Mouse (Mus musculus): ENCODE measurements around the gene Aamp. TPM values are rescaled to one million over a fixed set of nuclear protein-coding genes. Genes with fewer than 3 reads are reported as not detected.

The Aamp gene
- polyA plus RNA-seq, 1 experiment from 2014 or later = 97.5 TPM

DNA sequence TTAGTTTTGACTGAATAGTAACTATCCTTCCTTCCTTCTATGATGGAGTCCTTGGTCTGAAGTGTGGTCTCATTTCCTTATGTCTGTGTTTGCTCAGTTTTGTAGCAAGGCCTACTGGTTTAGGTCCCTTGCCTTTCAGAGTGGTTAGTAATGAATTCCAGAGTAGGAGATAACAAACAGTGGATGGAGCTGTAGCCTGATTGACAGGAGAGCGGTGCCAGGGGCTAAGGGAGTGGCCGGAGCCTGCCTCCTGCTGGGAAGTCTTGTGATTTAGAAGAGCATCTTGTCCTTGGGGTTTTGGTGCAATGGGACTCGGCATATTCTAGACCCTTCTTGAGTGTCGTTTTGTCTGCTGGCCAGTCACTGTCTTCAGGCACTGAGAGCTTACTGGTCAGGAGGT lies 27.8 kb downstream of the Aamp start:
- 82% methylated on average over 4 of the region's 4 CpGs for WGBS (ENCODE audit: insufficient replicate concordance)
- H3K36me3 ChIP-seq (ENCODE audit: control insufficient read depth, insufficient read depth) = peaks cover 48% of the 10 kb centered on the region

DNA sequence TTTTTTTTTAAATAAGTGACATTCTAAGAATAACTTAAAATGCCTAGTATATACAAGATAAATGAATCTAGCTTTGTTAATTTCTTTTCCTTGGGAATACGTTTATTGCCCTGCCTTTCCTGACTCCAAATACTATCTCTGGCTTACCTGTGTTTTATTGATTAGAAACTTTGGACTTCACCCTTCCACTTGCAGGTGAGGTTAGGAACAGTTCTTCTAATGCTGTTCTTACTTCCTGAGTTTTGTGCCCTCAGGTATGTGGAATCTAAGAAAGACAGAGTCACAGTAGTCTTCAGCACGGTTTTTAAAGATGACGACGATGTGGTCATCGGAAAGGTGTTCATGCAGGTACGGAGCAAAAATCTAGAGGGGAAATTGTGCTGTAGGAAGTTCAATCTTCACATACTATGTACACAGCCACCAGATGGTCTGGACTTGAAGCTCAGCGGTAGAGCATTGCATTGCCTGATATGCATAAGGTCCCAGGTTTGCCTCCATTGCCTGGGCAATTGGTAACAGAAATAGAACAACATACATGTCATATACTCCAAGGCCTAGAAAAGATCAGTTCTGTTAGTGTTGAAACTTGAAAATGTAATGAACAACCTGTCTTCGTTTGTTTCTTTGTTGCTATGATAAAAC lies 28.7 kb downstream of the Aamp start:
- 88% methylated on average over 8 of the region's 8 CpGs for WGBS (ENCODE audit: insufficient replicate concordance)

More for the DNA sequence above, 27.8 kb downstream of the Aamp start:
- Histone ChIP-seq H3K9me3 (replicated peaks; ENCODE audit: control insufficient read depth, low read length) (no peaks in the 10 kb centered on the region), H3K4me2 (ENCODE audit: low read depth, low read length) (no peak overlapping the region), H3K9ac (ENCODE audit: low read depth, low read length) (no peak overlapping the region), H3K27ac (ENCODE audit: low read length) (no peak overlapping the region), H3K27me3 (ENCODE audit: control insufficient read depth, insufficient read depth, low read depth, low read length) (no peaks in the 10 kb centered on the region), H3K4me3 (ENCODE audit: low read depth, low read length) (no peak overlapping the region), H3K4me1 (ENCODE audit: control insufficient read depth, low read depth, low read length) (no peaks in the 10 kb centered on the region)
- ATAC-seq (ENCODE audit: low read depth) = no peak

DNA sequence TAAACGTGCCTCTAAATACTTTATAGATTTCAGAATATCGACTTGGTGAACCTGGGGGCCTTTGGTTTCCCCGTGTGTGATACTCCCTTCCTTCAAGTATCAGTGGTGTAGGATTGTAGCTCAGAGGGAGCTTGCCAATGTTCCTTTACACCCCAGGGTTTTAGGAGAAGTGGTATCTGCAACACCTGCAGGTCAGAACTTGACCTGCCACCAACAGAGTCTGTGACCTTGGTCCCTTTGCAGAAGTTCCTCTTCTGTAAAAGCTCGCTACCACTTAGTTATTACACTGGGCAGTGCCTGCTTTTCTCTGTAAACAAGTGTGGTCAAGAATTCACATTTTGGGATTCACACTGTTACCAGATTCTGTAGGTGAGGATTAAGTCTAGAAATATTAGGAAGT lies 34.4 kb downstream of the Aamp start:
- no peak overlapping the region for H3K9ac ChIP-seq (ENCODE audit: low read depth, low read length)
- no peak for ATAC-seq (ENCODE audit: low read depth)
- 63% methylated on average over 4 of the region's 4 CpGs for WGBS (ENCODE audit: insufficient replicate concordance)
- peaks cover 40% of the 10 kb centered on the region for H3K36me3 ChIP-seq (ENCODE audit: control insufficient read depth, insufficient read depth)
- H3K27me3 ChIP-seq (ENCODE audit: control insufficient read depth, insufficient read depth, low read depth, low read length) = no peaks in the 10 kb centered on the region
- no peak overlapping the region for H3K4me3 ChIP-seq (ENCODE audit: low read depth, low read length)
- no peaks in the 10 kb centered on the region for H3K9me3 ChIP-seq (replicated peaks; ENCODE audit: control insufficient read depth, low read length)
- peak overlapping the region; percentile 90 for H3K27ac ChIP-seq (ENCODE audit: low read length)
- H3K4me1 ChIP-seq (ENCODE audit: control insufficient read depth, low read depth, low read length) = peaks cover 14% of the 10 kb centered on the region; the same call in 1 of the 2 replicates
- H3K4me2 ChIP-seq (ENCODE audit: low read depth, low read length) = no peak overlapping the region

More for the DNA sequence above, 28.7 kb downstream of the Aamp start:
- Histone ChIP-seq H3K4me2 (ENCODE audit: low read depth, low read length) (no peak overlapping the region), H3K4me1 (ENCODE audit: control insufficient read depth, low read depth, low read length) (no peaks in the 10 kb centered on the region), H3K9me3 (replicated peaks; ENCODE audit: control insufficient read depth, low read length) (no peaks in the 10 kb centered on the region), H3K36me3 (ENCODE audit: control insufficient read depth, insufficient read depth) (peaks cover 55% of the 10 kb centered on the region), H3K9ac (ENCODE audit: low read depth, low read length) (no peak overlapping the region), H3K27ac (ENCODE audit: low read length) (no peak overlapping the region), H3K4me3 (ENCODE audit: low read depth, low read length) (no peak overlapping the region), H3K27me3 (ENCODE audit: control insufficient read depth, insufficient read depth, low read depth, low read length) (no peaks in the 10 kb centered on the region)
- no peak for ATAC-seq (ENCODE audit: low read depth)

DNA sequence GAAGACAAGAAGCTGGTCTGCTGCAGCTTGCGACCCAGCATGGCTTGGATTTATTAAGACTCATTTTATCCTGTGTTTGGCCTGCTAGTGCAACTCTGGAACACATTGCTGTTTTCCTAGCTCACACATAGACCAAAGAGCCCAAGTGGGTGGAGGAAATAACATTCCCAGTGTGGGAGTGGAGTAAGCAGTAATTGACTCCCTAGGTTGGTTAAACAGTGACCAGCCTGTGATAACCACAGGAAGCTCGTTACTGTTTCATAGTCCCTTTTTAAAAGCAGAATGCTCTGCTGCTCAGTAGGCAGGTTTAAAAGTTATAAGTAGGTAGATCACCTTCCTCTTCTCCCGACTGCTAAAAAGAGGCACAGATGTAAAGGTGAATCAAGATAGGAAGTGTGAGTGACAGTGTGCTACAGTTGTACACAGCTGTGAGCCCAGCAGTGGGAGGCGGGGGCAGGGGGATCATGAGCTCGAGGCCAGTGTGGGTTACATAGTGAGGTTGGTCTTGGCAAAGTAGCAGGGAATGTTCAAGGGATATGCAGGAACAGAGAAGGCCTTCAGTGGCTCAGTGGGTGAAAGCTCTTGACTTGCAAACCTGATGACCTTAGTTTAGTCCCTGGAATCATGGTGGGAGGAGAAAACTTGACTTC lies 35.1 kb downstream of the Aamp start:
- no peaks in the 10 kb centered on the region for H3K9me3 ChIP-seq (replicated peaks; ENCODE audit: control insufficient read depth, low read length)
- no peak overlapping the region for H3K4me3 ChIP-seq (ENCODE audit: low read depth, low read length)
- peak overlapping the region; percentile 90 for H3K27ac ChIP-seq (ENCODE audit: low read length)
- H3K27me3 ChIP-seq (ENCODE audit: control insufficient read depth, insufficient read depth, low read depth, low read length) = no peaks in the 10 kb centered on the region
- peak; percentile 77 for ATAC-seq (ENCODE audit: low read depth)
- H3K9ac ChIP-seq (ENCODE audit: low read depth, low read length) = no peak overlapping the region
- peaks cover 14% of the 10 kb centered on the region; the same call in 1 of the 2 replicates for H3K4me1 ChIP-seq (ENCODE audit: control insufficient read depth, low read depth, low read length)
- WGBS (ENCODE audit: insufficient replicate concordance) = 35% methylated on average over 5 of the region's 5 CpGs
- peaks cover 36% of the 10 kb centered on the region for H3K36me3 ChIP-seq (ENCODE audit: control insufficient read depth, insufficient read depth)
- peak overlapping the region; percentile 26 for H3K4me2 ChIP-seq (ENCODE audit: low read depth, low read length)

DNA sequence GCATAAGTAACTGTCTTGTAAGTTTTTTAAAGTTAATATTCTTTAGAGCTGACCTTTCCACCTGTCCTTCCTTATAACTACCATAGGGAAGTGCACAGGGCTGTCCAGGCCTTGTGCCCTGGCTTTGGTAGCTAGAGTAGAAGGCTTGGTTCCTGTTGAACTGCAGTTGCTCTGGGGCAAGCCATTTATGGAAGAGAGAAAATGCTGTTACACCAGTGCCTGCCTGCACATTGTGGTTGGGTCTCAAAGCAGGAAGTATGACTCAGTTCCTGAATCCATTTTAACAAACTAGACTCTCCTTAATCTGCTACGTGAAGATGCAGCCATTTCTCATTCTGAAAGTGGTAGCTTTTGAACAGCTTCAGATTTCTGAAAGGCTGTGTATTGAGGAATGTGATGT lies 35.7 kb downstream of the Aamp start:
- Histone ChIP-seq H3K4me1 (ENCODE audit: control insufficient read depth, low read depth, low read length) (peaks cover 16% of the 10 kb centered on the region; the same call in 1 of the 2 replicates), H3K36me3 (ENCODE audit: control insufficient read depth, insufficient read depth) (peaks cover 31% of the 10 kb centered on the region), H3K9me3 (replicated peaks; ENCODE audit: control insufficient read depth, low read length) (no peaks in the 10 kb centered on the region), H3K27ac (ENCODE audit: low read length) (peak overlapping the region; percentile 90), H3K9ac (ENCODE audit: low read depth, low read length) (no peak overlapping the region), H3K4me3 (ENCODE audit: low read depth, low read length) (no peak overlapping the region), H3K27me3 (ENCODE audit: control insufficient read depth, insufficient read depth, low read depth, low read length) (no peaks in the 10 kb centered on the region), H3K4me2 (ENCODE audit: low read depth, low read length) (peak overlapping the region; percentile 26)
- WGBS (ENCODE audit: insufficient replicate concordance) = 18% methylated on average over 1 of the region's 1 CpGs
- ATAC-seq (ENCODE audit: low read depth) = peak; percentile 62

DNA sequence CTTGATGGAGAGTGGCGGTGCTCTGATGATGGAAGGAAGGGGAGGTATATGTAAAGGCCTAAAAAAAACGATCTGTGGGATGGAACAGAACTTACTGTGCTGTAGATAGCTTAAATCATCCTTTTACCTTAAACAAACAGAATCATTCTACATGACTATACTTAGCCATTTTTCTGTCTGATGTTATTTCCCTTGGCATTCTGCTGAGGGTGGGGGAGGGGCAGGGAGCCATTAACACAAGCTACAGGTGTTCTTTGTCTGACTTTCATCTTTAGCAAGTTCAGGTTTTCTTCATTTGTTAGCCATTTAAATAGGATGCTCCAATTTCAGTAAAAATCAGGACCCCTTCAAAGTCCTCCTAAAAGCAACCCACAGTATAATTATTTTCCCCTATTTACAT lies 39.0 kb downstream of the Aamp start:
- H3K9me3 ChIP-seq (replicated peaks; ENCODE audit: control insufficient read depth, low read length) = no peaks in the 10 kb centered on the region
- no peak overlapping the region for H3K4me3 ChIP-seq (ENCODE audit: low read depth, low read length)
- 57% methylated on average over 2 of the region's 2 CpGs for WGBS (ENCODE audit: insufficient replicate concordance)
- no peaks in the 10 kb centered on the region for H3K27me3 ChIP-seq (ENCODE audit: control insufficient read depth, insufficient read depth, low read depth, low read length)
- no peak overlapping the region for H3K4me2 ChIP-seq (ENCODE audit: low read depth, low read length)
- no peak for ATAC-seq (ENCODE audit: low read depth)
- no peak overlapping the region for H3K9ac ChIP-seq (ENCODE audit: low read depth, low read length)
- H3K4me1 ChIP-seq (ENCODE audit: control insufficient read depth, low read depth, low read length) = peaks cover 27% of the 10 kb centered on the region
- no peak overlapping the region for H3K27ac ChIP-seq (ENCODE audit: low read length)
- peaks cover 5% of the 10 kb centered on the region; the same call in 1 of the 2 replicates for H3K36me3 ChIP-seq (ENCODE audit: control insufficient read depth, insufficient read depth)

DNA sequence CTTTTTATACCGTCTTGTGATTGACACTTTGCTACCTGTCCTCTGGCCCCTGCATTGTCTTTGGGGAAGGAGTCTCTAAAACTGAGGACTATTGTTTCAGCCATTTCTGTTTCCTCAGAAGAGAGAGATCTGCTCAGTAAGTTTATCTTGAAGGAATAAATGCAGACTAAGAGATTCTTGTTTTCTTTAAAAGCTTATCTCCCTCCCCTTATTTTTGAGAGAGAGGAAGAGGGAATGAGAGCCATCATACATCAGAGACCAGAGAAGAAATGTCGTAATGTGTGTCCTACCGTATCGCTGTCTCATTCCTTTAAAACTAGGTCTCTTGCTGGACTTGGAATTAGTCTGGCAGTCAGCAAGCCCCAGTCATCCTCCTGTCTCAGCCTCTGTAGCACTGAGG lies 43.7 kb downstream of the Aamp start:
- no peaks in the 10 kb centered on the region for H3K36me3 ChIP-seq (ENCODE audit: control insufficient read depth, insufficient read depth)
- peak overlapping the region; percentile 5; the same call in 1 of the 2 replicates for H3K4me2 ChIP-seq (ENCODE audit: low read depth, low read length)
- H3K27ac ChIP-seq (ENCODE audit: low read length) = no peak overlapping the region; the same call in 1 of the 2 replicates
- H3K27me3 ChIP-seq (ENCODE audit: control insufficient read depth, insufficient read depth, low read depth, low read length) = no peaks in the 10 kb centered on the region
- no peaks in the 10 kb centered on the region for H3K9me3 ChIP-seq (replicated peaks; ENCODE audit: control insufficient read depth, low read length)
- H3K4me1 ChIP-seq (ENCODE audit: control insufficient read depth, low read depth, low read length) = peaks cover 42% of the 10 kb centered on the region
- WGBS (ENCODE audit: insufficient replicate concordance) = 47% methylated on average over 4 of the region's 4 CpGs
- no peak overlapping the region for H3K4me3 ChIP-seq (ENCODE audit: low read depth, low read length)
- H3K9ac ChIP-seq (ENCODE audit: low read depth, low read length) = no peak overlapping the region
- no peak for ATAC-seq (ENCODE audit: low read depth)

DNA sequence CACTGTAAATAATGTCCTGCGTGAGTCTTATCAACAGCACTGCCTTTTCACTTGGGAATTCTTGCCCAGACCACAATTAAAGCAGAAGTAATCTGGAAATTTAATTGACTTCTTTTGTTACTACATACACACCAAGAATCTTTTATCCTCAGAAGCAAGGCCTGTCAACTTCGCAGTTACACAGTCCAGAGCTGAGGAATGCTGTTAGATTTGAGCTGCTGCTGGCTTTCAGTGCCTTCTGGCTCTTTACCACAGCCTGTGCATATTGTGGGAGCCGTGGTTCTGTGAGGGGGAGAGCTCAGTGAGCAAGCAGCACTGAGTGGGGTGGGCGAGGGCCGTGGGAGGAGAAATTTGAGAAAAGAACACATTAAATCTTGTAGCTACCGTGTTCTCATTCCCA lies 44.2 kb downstream of the Aamp start:
- no peak overlapping the region for H3K9ac ChIP-seq (ENCODE audit: low read depth, low read length)
- no peak for ATAC-seq (ENCODE audit: low read depth)
- no peaks in the 10 kb centered on the region for H3K27me3 ChIP-seq (ENCODE audit: control insufficient read depth, insufficient read depth, low read depth, low read length)
- 0 out of 2 replicates have a peak overlapping the region, but pooled peaks have one; percentile 76 for H3K4me2 ChIP-seq (ENCODE audit: low read depth, low read length)
- H3K4me3 ChIP-seq (ENCODE audit: low read depth, low read length) = no peak overlapping the region
- no peaks in the 10 kb centered on the region for H3K9me3 ChIP-seq (replicated peaks; ENCODE audit: control insufficient read depth, low read length)
- 47% methylated on average over 6 of the region's 6 CpGs for WGBS (ENCODE audit: insufficient replicate concordance)
- peaks cover 47% of the 10 kb centered on the region for H3K4me1 ChIP-seq (ENCODE audit: control insufficient read depth, low read depth, low read length)
- H3K27ac ChIP-seq (ENCODE audit: low read length) = no peak overlapping the region; the same call in 1 of the 2 replicates
- H3K36me3 ChIP-seq (ENCODE audit: control insufficient read depth, insufficient read depth) = no peaks in the 10 kb centered on the region

DNA sequence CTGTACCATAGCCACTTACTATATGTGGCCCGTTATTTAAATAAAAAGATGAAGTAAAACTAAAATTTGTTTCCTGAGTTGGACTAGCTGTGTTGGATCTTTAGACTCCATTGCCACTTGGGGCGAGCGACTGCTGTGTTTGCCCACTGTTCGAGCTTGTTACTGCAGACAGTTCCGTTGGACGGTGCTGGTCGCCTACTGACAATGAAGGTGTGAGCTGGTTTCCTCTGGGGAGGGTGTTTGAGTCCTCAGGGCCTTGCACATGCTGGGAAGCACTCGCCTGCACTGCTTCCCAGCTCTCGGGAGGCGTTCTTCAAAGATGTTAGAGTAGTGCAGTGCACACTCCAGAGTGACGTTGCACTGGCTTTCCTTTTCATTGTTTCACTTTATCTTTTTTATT lies 44.9 kb downstream of the Aamp start:
- no peak for ATAC-seq (ENCODE audit: low read depth)
- Histone ChIP-seq H3K27me3 (ENCODE audit: control insufficient read depth, insufficient read depth, low read depth, low read length) (no peaks in the 10 kb centered on the region), H3K4me3 (ENCODE audit: low read depth, low read length) (peak overlapping the region; percentile 98), H3K4me1 (ENCODE audit: control insufficient read depth, low read depth, low read length) (peaks cover 47% of the 10 kb centered on the region), H3K36me3 (ENCODE audit: control insufficient read depth, insufficient read depth) (no peaks in the 10 kb centered on the region), H3K4me2 (ENCODE audit: low read depth, low read length) (peak overlapping the region; percentile 76), H3K9me3 (replicated peaks; ENCODE audit: control insufficient read depth, low read length) (no peaks in the 10 kb centered on the region), H3K9ac (ENCODE audit: low read depth, low read length) (peak overlapping the region; percentile 13; the same call in 1 of the 2 replicates), H3K27ac (ENCODE audit: low read length) (peak overlapping the region; percentile 97)
- 17% methylated on average over 11 of the region's 11 CpGs for WGBS (ENCODE audit: insufficient replicate concordance)
